Mouse (Mus musculus) spleen, adult 2 months (tissue): Measurements from ENCODE around the gene Retreg2.

Experiments
- CTCF ChIP-seq: fragments of 200-500 bp; IDR thresholded peaks from 2 replicates; pipeline ENCODE4 v1.5.1; 2011; ENCODE audit warnings: mild to moderate bottlenecking, inconsistent platforms; ENCODE audit not compliant: insufficient read depth, insufficient read length, insufficient replicate concordance; ENCODE audit errors: extremely low read depth
- POLR2A ChIP-seq: fragments of 200-500 bp; IDR thresholded peaks from 2 replicates; pipeline ENCODE4 v1.6.1; 2011; ENCODE audit warnings: low read depth, low read length, inconsistent platforms

- TF ChIP-seq POLR2A (no peak), CTCF (no peak)
Observed at GRCm38 (mm10) chr1:75125418-75125817, 17.2 kb upstream of the Retreg2 start.
